Mouse (Mus musculus) cerebellum, adult 9-10 months (tissue): ENCODE results near the gene Gm11937.

Experiments used
- DNase-seq: peaks from one replicate; pipeline ENCODE4 v3.0.0; 2022

The Gm11937 gene

DNA sequence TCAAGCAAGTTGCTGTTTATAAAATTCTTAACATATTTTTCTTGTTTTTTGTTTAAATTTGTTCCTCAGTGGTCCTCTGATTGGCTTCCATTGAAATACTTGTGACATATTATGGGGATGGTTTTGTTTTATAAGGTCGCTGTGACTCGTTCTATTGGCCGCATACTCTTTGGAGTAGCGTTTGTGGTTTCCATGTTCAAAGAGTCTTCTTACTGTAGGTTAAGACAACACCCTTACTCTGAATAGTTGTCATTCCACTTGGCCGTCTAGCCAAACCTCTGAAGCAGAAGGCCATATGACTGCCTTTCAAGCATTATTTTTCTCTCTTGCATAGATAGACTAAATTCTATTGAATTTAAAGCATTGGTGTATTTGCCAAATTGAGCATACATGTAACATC, 28.9 kb downstream of the Gm11937 start:
- DNase-seq = no peak

DNA sequence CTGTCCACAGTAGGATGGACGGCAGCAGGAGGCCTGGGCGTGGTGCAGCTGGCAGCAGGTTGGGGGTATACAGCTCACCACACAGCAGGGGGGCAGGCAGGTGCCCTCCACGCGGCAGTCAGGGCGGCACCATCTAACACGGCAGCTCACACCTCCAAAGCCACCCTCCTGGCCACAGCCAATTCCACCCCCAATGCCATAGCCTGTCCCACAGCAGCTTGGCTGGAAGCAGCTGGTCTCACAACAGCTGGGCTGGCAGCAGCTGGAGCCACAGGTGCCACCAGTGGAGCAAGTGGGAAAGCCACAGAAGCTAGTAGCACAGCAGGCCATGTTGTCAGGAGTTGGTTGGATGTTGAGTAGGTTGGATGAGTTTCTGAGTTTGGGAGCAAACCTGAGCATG, 29.4 kb downstream of the Gm11937 start, which contains the start of gene Krtap1-5:
Gene Krtap1-5, minus strand, starts transcription at position 381 of the 400 bp plus-strand sequence.
- DNase-seq = no peak

DNA sequence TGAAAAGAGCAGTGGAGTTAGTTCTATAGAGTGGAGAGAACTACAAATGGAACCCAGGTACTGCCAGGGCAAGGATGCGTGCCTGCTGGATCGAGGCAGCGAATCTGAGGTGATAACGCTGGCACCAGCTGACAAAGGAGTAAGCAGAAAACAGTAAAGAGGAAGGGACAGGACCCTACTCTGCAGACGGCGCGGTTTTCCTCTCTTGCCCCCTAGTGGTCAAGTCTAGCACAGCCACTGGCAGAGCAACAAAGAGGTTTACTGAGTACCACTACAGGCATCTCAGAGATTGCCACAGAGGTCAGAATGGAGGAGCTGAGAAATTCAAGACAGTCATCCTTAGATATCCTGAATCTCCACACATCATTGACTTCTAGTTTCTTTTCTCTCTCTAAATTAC, 35.9 kb downstream of the Gm11937 start:
- DNase-seq = peak; percentile 47

DNA sequence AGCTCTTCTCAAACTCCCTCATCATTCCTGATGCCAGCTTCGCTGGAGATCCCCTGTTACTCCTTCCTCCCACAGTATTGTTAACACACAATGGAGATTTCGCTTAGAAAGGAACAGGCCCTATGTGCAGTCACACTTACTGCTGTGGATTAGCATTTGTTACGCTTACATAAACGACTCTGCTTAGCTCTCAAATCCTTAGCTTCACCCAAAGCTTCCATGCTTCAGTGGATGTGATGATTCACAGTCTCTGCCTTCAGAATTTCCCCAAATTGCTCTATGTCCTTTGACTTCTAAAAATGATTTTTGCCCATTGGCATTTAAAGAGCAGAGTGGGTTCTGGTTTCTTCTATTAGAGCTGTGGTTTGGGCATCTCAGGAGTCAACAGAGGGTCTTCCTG, 36.8 kb downstream of the Gm11937 start:
- DNase-seq = no peak

DNA sequence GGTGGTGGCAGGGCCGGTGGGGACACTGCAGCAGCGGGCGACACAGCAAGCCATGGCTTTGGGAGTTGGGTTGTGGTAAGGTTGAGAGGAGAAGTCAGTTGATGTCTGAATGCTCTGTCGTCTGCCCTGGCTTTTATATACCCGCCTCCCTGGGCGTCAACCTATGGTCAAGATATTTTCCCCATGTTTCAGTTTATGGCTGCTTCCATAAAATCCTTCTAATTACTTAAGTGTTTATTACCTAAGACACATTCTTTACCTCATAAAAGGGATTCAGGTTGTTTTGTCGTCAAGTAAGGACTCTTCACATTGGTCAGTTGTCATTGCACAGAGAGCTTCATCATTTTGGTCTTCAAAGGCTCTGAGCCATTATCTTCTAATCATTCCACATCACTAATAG, 43.5 kb downstream of the Gm11937 start, which contains the start of gene Krtap3-1:
Gene Krtap3-1, minus strand, starts transcription at position 101 of the 400 bp plus-strand sequence.
- no peak for DNase-seq

DNA sequence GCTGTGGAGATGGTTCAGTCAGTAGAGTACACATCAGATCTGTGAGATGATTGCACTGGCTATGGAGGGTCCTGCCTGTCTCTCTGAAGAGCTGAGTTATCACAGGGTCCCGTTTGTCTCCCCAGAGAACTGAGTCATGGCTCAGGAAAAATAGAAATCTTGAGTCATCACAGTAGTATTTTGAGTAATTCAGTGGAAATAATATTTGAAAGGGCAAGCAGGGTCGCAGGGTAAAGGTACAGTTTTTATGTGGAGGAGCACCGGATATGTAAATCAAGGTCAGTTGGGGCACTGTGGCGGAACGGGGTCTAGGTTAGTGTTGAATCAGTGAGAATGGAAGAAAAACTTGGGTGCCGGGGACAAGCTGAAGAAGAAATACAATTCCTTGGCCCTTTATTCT, 47.4 kb downstream of the Gm11937 start:
- DNase-seq = no peak
